Mouse (Mus musculus) retina, postnatal 1 day (tissue): ENCODE measurements at regions not wholly inside any gene's neighbourhood (a gene's known extent, or its start where the extent isn't known, plus 50 kb on each side); places are given as distances from the start of the nearest gene placed in this dataset.

Source experiments
- DNase-seq: peaks from one replicate; pipeline ENCODE4 v3.0.0-alpha.2; 2012

DNA sequence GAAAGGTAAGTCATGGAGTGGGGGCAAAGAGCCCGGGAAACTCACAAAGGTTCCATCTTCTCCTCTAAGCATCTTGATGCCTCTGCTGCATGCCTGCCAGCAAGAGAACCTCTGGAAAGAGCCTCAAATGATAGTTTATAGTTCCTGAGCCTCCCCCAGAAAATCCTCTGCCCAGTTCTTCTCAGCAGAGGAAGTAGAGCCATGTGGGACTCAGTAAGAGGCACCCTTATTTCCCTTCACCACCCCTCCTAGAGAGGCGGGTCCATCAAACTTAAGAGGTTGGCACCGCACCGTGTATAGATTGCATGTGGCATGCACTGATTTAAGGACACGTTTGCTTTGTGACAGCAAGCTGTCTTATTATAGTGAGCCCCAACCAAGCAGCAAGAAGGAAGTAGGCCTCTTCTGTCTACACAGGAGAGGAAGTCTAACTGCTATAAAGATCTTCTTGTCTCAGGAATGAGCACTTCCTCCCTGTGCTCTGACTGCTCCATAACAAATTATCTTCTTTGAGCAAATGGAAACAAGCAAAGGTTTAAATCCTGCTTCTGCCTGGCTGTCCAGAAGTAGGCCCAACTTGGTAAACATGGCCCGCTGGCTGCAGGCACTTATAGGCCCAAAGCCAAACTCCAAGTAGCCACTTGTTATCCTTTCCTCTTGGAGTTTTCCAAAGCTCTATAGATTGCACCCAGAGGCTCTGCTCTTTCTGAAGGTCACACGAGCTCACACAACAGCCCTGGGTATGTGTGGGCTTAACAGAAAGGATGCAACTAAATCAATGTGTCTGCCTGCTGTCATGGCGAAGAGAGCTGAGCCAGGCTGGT, 69.6 kb upstream of the Zfp703 start:
- no peak for DNase-seq

DNA sequence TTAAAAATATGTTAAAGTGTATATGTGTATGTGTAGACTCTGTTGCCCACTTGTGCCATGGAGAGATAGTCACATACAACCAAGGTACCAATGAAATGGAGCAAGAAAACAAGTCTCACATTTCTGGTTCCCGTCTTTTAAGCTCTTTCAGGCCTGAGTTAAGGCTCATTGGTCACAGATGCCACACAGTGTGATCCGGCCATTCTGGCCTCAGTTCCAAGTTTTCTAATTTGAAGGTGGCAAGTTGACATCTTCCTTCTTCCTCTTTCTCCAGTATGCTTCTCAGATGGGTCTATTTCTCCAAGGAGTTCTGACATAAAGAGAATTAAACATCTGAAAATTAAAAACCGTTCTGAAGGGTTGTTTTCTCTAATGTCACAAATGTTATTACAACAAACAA, 66.9 kb upstream of the Zfp703 start:
- no peak for DNase-seq

DNA sequence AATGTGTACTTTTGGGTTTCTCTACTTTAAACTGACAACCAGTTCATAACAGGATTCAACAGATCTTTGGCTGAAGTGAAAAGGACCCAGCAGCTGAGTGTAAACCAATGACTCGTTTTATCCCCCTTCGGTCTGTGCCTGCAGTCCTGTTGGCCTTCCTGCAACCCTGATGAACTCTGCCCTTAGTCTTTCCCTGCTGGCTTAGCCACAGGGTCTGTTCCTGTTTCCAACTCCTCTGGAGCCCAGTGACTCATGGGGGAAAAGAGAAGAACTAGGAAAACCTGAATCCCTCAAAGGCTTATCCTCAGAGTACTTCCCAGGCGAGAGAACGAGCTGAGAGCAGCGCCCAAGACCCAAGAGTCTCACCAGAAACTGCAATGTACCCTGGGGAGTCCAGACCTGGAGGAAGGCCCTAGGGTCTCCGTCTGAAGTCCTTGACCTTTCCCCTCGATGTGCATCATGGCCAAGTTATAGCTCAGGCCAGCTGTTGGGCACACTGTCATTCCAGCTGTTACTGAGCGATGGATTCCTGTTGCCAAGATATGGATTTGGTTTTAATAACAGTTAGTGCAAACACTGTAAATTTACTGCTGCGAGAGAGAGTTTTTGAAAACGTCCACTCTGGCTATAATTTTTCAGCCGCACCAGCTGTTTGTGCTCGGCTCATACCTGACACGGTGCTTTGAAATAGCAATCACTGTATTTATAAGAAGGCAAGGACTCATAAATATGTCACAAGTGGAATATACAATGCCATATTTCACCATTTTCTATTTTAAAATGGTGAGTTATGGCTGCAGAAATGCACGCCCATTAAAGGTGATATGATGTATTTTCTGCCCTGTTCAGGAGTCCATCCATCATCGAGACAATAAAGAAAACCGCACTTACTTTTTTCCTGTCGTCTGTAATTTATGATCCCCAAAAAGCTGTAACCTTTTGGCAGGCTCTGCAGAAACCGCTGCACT, 63.3 kb upstream of the Zfp703 start:
- no peak for DNase-seq

DNA sequence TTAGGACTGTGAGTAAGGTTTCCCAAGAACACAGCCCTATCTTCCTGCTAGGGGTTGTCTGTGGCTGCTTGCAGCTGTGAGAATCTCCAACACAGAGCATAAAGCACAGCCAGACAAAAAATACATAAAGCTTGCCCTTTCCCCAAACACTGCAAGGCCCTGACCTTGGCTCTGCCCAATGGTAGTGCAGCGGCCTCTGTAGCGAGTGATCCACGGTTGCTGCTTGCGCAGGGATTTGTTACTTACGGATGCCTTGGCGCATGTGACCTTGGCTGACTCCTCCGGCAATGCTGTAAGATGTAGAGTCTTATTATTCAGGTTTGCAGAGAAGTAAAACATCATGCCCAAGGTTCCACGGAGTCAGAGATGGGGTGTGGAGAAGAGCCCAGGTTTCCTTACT, 61.4 kb upstream of the Zfp703 start:
- peak; percentile 32 for DNase-seq

DNA sequence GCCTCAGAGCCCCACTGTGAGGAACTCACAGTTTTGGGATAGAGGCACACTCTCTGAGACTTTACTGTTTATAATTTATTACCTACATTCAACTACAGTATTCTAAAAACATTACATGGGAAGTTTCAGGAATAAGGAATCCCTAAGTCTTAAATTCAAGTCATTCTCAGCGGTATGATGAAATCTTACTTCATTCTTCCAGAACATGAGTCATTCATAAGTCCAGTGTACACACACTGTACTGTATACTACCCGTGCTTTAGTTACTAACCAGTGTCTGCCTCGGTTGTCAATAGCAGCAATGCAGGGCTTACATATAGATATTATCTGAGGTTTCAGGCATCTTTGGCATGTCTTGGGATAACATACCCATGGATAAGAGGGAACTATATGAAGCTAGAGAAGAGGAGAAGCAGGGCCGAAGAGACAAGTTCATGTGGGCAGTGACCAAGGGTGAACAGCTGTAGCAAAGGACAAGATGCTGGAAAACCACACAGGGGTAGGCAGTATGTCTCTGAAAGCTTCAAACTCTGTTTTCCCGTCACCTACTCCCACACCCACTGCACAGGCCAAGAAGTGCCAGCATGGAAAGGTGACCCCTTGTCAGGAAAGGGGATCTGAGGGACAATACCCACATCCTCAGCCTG, 55.5 kb upstream of the Zfp703 start:
- DNase-seq: no peak

DNA sequence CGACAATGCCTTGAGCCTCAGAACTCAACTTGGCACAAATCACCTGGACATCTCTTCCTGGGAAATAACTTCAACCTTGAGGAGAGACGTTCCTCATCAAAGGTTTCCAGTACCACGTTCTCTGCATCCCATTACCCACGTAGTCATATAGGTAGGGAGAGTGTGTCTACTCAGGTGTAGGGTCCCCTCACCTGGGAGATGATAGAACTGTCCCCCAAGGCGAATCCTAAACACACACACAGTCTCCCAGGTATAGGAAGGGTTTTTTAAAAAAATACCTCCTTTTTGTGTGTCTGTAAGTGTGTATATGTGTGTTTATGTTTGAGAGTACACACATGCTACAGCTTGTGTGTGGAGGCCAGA, 55.0 kb upstream of the Zfp703 start:
- DNase-seq: no peak

DNA sequence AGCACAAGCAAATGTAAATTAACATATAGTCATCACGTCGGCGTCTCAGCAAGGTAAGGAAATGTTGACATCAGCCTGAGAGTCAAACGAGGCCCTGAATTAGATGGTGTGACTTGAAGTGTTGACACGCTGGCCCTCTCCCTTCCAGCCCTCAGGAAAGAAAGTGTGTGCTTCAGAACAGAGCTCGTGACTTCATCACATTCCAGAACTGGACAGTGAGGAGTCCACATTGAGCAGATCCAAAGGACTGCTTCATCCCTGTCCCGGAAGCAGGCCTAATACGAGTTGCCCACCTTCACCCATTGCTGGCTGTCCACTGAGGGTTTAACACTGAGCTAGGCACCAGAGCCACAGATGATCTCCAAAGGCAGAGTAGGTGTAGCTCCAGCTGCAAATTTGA, 54.0 kb upstream of the Zfp703 start:
- no peak for DNase-seq
